29 mouse cellular contexts compared by ENCODE assay signal in genomic region chr9:109602128-109602527, GRCm38 (mm10). TPM values are rescaled to one million over a fixed set of nuclear protein-coding genes. Genes with fewer than 3 reads are reported as not detected.
DNase-seq lines count a peak whose midpoint lies in the region; ATAC-seq and TF ChIP-seq lines count a peak whose summit lies in the region.
"Not testable (repeated sequence)": the region's sequence is repeated elsewhere in the genome, so short reads cannot be mapped to it uniquely, and the experiment has no call there.
"Had no signal": no experiment of that assay in that cellular context is flagged by ENCODE, and none has a peak within 500 bp of the region (broad histone marks: within the 10 kb centered on the region; RNA-seq: fewer than 3 reads in every experiment).

No protein-coding gene starts in this region.

- 53% methylated on average over 2 of the region's 2 CpGs for WGBS in kidney, adult 2 months
- 58% methylated on average over 2 of the region's 2 CpGs for WGBS in limb, embryonic 11.5 days
- WGBS in lung, embryonic 14.5 days: 52% methylated on average over 2 of the region's 2 CpGs

- not testable (repeated sequence) for H3K4me3 ChIP-seq in G1E (ENCODE audit: low read depth, low read length); kidney, adult 2 months (ENCODE audit: insufficient read depth, low read depth, low read length); limb, embryonic 11.5 days (ENCODE audit: low read depth, low read length); lung, embryonic 14.5 days (ENCODE audit: low read depth, low read length)

- H3K9ac ChIP-seq in limb, embryonic 11.5 days (ENCODE audit: low read length); lung, embryonic 14.5 days: not testable (repeated sequence)

- not testable (repeated sequence) for H3K27ac ChIP-seq in kidney, adult 2 months (ENCODE audit: insufficient read depth, low read depth, low read length); limb, embryonic 11.5 days (replicated peaks; ENCODE audit: low read depth, low read length); lung, embryonic 14.5 days (ENCODE audit: low read depth)

- not testable (repeated sequence) for H3K9me3 ChIP-seq in G1E (replicated peaks); limb, embryonic 11.5 days (ENCODE audit: control insufficient read depth, low read length); lung, embryonic 14.5 days (ENCODE audit: low read depth, low read length)

- not testable (repeated sequence) for ATAC-seq in G1E (ENCODE audit: extremely low read depth, insufficient number of reproducible peaks, low FRiP score, poor library complexity, severe bottlenecking); limb, embryonic 11.5 days (ENCODE audit: insufficient number of reproducible peaks, low FRiP score, low TSS enrichment, low read depth); lung, embryonic 14.5 days (ENCODE audit: insufficient read depth)

- not testable (repeated sequence) for TF ChIP-seq POLR2A in kidney, adult 2 months (IDR thresholded peaks at IDR 0.05; ENCODE audit: low read depth, low read length)

- H3K36me3 ChIP-seq in G1E (replicated peaks); kidney, adult 2 months (ENCODE audit: control insufficient read depth, insufficient read depth, low read length); limb, embryonic 11.5 days (ENCODE audit: control insufficient read depth, insufficient read depth, low read length); lung, embryonic 14.5 days (ENCODE audit: insufficient read depth): not testable (repeated sequence)

- peak; percentile 18 for DNase-seq in CD4-positive, CD25-positive, alpha-beta regulatory T cell, adult 2 months (ENCODE audit: low read depth, low spot score)
- not testable (repeated sequence) for DNase-seq in G1E (ENCODE audit: low spot score); kidney, adult 2 months; lung, embryonic 14.5 days
- peak; percentile 38 for DNase-seq in ZHBTc4 (ENCODE audit: low read depth, low spot score)
- peak; percentile 2 to 4 for DNase-seq in cerebellum, postnatal 10 days
- DNase-seq in limb, embryonic 11.5 days (ENCODE audit: low spot score): peak; percentile 17
- peak; percentile 7 for DNase-seq in thymus, postnatal 14 days

- not testable (repeated sequence) for H3K27me3 ChIP-seq in G1E (ENCODE audit: insufficient read depth, low read length); kidney, adult 2 months (replicated peaks; ENCODE audit: control insufficient read depth, insufficient read depth, low read length); limb, embryonic 11.5 days (ENCODE audit: control insufficient read depth, insufficient read depth, low read length); lung, embryonic 14.5 days (ENCODE audit: insufficient read depth, low read length)

- not testable (repeated sequence) for H3K4me1 ChIP-seq in G1E (ENCODE audit: insufficient read depth, low read depth, low read length); kidney, adult 2 months (ENCODE audit: control insufficient read depth, insufficient read depth, low read length); limb, embryonic 11.5 days (ENCODE audit: control insufficient read depth, insufficient read depth, low read length); lung, embryonic 14.5 days (ENCODE audit: insufficient read depth)

- peak; percentile 43; the same call in 1 of the 2 replicates for TF ChIP-seq CTCF in G1E (IDR thresholded peaks at IDR 0.05; ENCODE audit: low read depth, low read length)
- 0 out of 2 replicates have a peak, but pooled peaks have one; percentile 28 for TF ChIP-seq CTCF in kidney, adult 2 months (conservative IDR thresholded peaks at IDR 0.05; ENCODE audit: insufficient read depth, insufficient read length, low read depth, low read length)
- TF ChIP-seq CTCF in lung, embryonic 14.5 days (IDR thresholded peaks at IDR 0.05; ENCODE audit: low read depth): peak; percentile 35

- H3K4me2 ChIP-seq in limb, embryonic 11.5 days (ENCODE audit: low read depth, severe bottlenecking); lung, embryonic 14.5 days: not testable (repeated sequence)

RNA-seq across cellular contexts. Expression of gene Fbxw24, which starts 23.7 kb away (rescaled TPM):
- total RNA-seq in G1E (2014; fragmentation: Nextera tagmentation) (not detected in 2 replicates), G1E (2017) (not detected in 2 replicates)
- polyA plus RNA-seq in G1E (2012): not detected in 2 replicates
- not detected in 2 replicates for polyA plus RNA-seq in kidney, adult 2 months (2012; rRNA removed)
- not detected in 2 replicates for polyA plus RNA-seq in limb, embryonic 11.5 days (2014; fragmentation: Nextera tagmentation; extraction: Ambion mirVana)
- not detected in 2 replicates for polyA plus RNA-seq in lung, embryonic 14.5 days (2014; fragmentation: Nextera tagmentation; extraction: Ambion mirVana)
- total RNA-seq: adrenal gland, postnatal 10 days; gastrocnemius, postnatal 10 days; heart, postnatal 14 days; layer of hippocampus, postnatal 10 days; left cerebral cortex, adult 18-20 months; left cerebral cortex, postnatal 25 days; megakaryocyte-erythroid progenitor cell, adult 5-6 weeks had no signal
- polyA plus RNA-seq: cerebellum, adult 2 months; forebrain, embryonic 13.5 days; heart, embryonic 14.5 days; hindbrain, embryonic 10.5 days; hindbrain, embryonic 15.5 days; intestine, embryonic 14.5 days; limb, embryonic 13.5 days; liver, embryonic 13.5 days; midbrain, embryonic 13.5 days; neural tube, embryonic 13.5 days; spleen, adult 2 months had no signal

RNA-seq across cellular contexts. Expression of gene Fbxw15, which starts 34.1 kb away (rescaled TPM):
- total RNA-seq in G1E (2014; fragmentation: Nextera tagmentation) (not detected in 2 replicates), G1E (2017) (not detected in 2 replicates)
- not detected in 2 replicates for polyA plus RNA-seq in G1E (2012)
- polyA plus RNA-seq in kidney, adult 2 months (2012; rRNA removed): 0.61 and 0.67 TPM in 2 replicates
- polyA plus RNA-seq in limb, embryonic 11.5 days (2014; fragmentation: Nextera tagmentation; extraction: Ambion mirVana): not detected in 2 replicates
- polyA plus RNA-seq in lung, embryonic 14.5 days (2014; fragmentation: Nextera tagmentation; extraction: Ambion mirVana): not detected in 2 replicates
- total RNA-seq: adrenal gland, postnatal 10 days; gastrocnemius, postnatal 10 days; heart, postnatal 14 days; layer of hippocampus, postnatal 10 days; left cerebral cortex, adult 18-20 months; left cerebral cortex, postnatal 25 days; megakaryocyte-erythroid progenitor cell, adult 5-6 weeks had no signal
- polyA plus RNA-seq: cerebellum, adult 2 months; embryonic facial prominence, embryonic 11.5 days; forebrain, embryonic 13.5 days; heart, embryonic 14.5 days; hindbrain, embryonic 10.5 days; intestine, embryonic 14.5 days; limb, embryonic 13.5 days; lung, embryonic 15.5 days; midbrain, embryonic 13.5 days; neural tube, embryonic 13.5 days; spleen, adult 2 months; thymus, adult 2 months had no signal
